Mouse (Mus musculus) spleen, adult 2 months (tissue): ENCODE results near the gene 2310057N15Rik. TPM values are rescaled to one million over a fixed set of nuclear protein-coding genes. Genes with fewer than 3 reads are reported as not detected.
"Not testable (repeated sequence)": the region's sequence is repeated elsewhere in the genome, so short reads cannot be mapped to it uniquely, and the experiment has no call there.

Experiments used
- DNase-seq, 2 experiments: peaks; one replicate each; pipeline versions ENCODE4 v3.0.0 to v3.0.0-alpha.2; 2012 to 2021; ENCODE audit warnings: low spot score in 2 of 2, low read depth in 1 of 2
- H3K27ac ChIP-seq: fragments of 200-500 bp; 2 replicates; pipeline ENCODE4 v1.5.1; 2012; ENCODE audit warnings: low read length, inconsistent platforms; ENCODE audit not compliant: insufficient read depth
- H3K27me3 ChIP-seq: fragments of 200-500 bp; 2 replicates; pipeline ENCODE4 v1.6.1; 2012; ENCODE audit warnings: mild to moderate bottlenecking, moderate library complexity, low read length, inconsistent platforms; ENCODE audit not compliant: control insufficient read depth, insufficient read depth
- H3K36me3 ChIP-seq: fragments of 200-500 bp; 2 replicates; pipeline ENCODE4 v1.6.1; 2012; ENCODE audit warnings: mild to moderate bottlenecking, low read length, inconsistent platforms; ENCODE audit not compliant: control insufficient read depth, insufficient read depth
- H3K4me1 ChIP-seq: fragments of 200-500 bp; 2 replicates; pipeline ENCODE4 v1.6.1; 2011; ENCODE audit warnings: inconsistent platforms; ENCODE audit not compliant: control insufficient read depth, insufficient read depth, insufficient read length
- H3K4me3 ChIP-seq: fragments of 200-500 bp; 2 replicates; pipeline ENCODE4 v1.5.1; 2011; ENCODE audit warnings: mild to moderate bottlenecking, inconsistent platforms; ENCODE audit not compliant: insufficient read depth, insufficient read length; ENCODE audit errors: extremely low read depth
- CTCF ChIP-seq: fragments of 200-500 bp; IDR thresholded peaks from 2 replicates; pipeline ENCODE4 v1.5.1; 2011; ENCODE audit warnings: mild to moderate bottlenecking, inconsistent platforms; ENCODE audit not compliant: insufficient read depth, insufficient read length, insufficient replicate concordance; ENCODE audit errors: extremely low read depth
- POLR2A ChIP-seq: fragments of 200-500 bp; IDR thresholded peaks from 2 replicates; pipeline ENCODE4 v1.6.1; 2011; ENCODE audit warnings: low read depth, low read length, inconsistent platforms
- WGBS: fragments of 180-500 bp; shearing (Covaris S2); methylation state at CpG from one replicate; pipeline ENCODE4 v1.1.7; 2018; 5-methylcytosine and 5-hydroxymethylcytosine counted together
- polyA plus RNA-seq: library from polyadenylated mRNA; depleted of rRNA; stranded (reverse); fragments of >200 nt; gene quantifications from 2 replicates; pipeline ENCODE4 v1.2.3, GENCODE M21; 2012; rRNA removed

2310057N15Rik gene
- polyA plus RNA-seq = not detected in 2 replicates

GRCm38 (mm10) chr16:88774106-88774505 lies at the start of gene 2310057N15Rik:
TSS of gene 2310057N15Rik (minus strand) at chr16:88774206.
- 82% methylated on average over 2 of the region's 2 CpGs for WGBS
- no peaks in the 10 kb centered on the region for H3K36me3 ChIP-seq
- no peak for DNase-seq
- TF ChIP-seq POLR2A = no peak
- no peak for TF ChIP-seq CTCF
- no peaks in the 10 kb centered on the region for H3K4me1 ChIP-seq
- H3K4me3 ChIP-seq = no peak within 1 kb of the TSS
- H3K27ac ChIP-seq = no peak within 1 kb of the TSS
- H3K27me3 ChIP-seq = no peaks in the 10 kb centered on the region

GRCm38 (mm10) chr16:88823736-88824135 lies 49.7 kb upstream of the 2310057N15Rik start:
- DNase-seq = no peak

GRCm38 (mm10) chr16:88820066-88820465 lies 46.1 kb upstream of the 2310057N15Rik start, which contains the start of gene Krtap15:
TSS of gene Krtap15 (plus strand) at chr16:88820215.
- WGBS = 65% methylated on average over 3 of the region's 3 CpGs
- TF ChIP-seq POLR2A (no peak), CTCF (no peak)
- H3K4me3 ChIP-seq = no peak within 1 kb of the TSS

More at GRCm38 (mm10) chr16:88823736-88824135, 49.7 kb upstream of the 2310057N15Rik start:
- TF ChIP-seq CTCF (no peak), POLR2A (no peak)
- Histone ChIP-seq H3K27ac (no peak overlapping the region), H3K4me3 (no peak overlapping the region), H3K27me3 (no peaks in the 10 kb centered on the region), H3K36me3 (no peaks in the 10 kb centered on the region), H3K4me1 (no peaks in the 10 kb centered on the region)
- WGBS = 87% methylated on average over 3 of the region's 3 CpGs

DNA sequence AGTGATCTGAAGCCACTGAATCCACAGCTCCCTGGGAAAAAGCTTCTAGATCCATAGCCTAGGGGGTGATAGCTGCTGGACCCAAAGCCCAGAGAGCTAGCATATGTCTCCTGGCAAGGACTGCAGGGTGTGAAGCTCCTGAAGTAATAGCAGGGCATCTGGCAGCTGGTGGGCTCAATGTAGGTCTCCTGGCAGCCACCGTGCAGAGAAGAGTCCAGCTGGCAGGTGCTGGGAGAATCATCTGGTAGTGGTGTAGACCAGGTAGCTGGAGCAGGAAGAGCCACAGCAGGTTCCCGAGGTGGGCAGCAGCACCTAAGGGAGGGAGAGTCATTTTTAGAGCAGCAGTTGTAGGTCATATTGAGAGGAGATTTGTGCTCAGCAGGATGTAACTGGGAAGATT lies 37.8 kb upstream of the 2310057N15Rik start, which contains the start of gene Gm20741:
Gene Gm20741, minus strand, starts transcription at position 394 of the 400 bp plus-strand sequence.
- DNase-seq = no peak
- TF ChIP-seq POLR2A = no peak
- no peak for TF ChIP-seq CTCF
- Histone ChIP-seq H3K36me3 (no peaks in the 10 kb centered on the region), H3K27me3 (no peaks in the 10 kb centered on the region), H3K4me1 (no peaks in the 10 kb centered on the region), H3K4me3 (no peak within 1 kb of the TSS), H3K27ac (no peak within 1 kb of the TSS)
- 76% methylated on average over 2 of the region's 2 CpGs for WGBS

More at GRCm38 (mm10) chr16:88820066-88820465, 46.1 kb upstream of the 2310057N15Rik start, which contains the start of gene Krtap15:
- Histone ChIP-seq H3K27ac (no peak within 1 kb of the TSS), H3K27me3 (no peaks in the 10 kb centered on the region), H3K4me1 (no peaks in the 10 kb centered on the region), H3K36me3 (no peaks in the 10 kb centered on the region)
- no peak for DNase-seq

DNA sequence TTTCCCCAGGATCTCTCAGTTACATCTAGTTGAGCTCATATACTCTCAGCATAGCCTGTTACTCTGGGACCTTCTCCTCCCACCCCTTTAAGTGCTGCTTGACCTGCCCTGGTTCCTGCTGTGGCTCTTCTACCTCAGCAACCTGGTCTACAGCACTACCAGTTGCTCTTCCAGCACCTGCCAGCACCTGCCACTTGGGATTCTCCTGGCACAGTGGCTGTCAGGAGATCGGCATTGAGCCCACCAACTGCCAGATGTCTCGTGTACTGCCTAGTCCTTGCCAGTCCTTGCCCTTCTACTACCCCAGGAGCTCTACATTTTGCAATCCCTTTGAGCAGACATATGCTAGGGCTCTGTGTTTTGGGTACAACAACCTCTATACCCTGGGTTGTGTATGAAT lies 12.8 kb upstream of the 2310057N15Rik start:
- WGBS = 75% methylated on average over 2 of the region's 2 CpGs
- H3K27ac ChIP-seq = no peak overlapping the region
- no peaks in the 10 kb centered on the region for H3K36me3 ChIP-seq
- TF ChIP-seq CTCF (no peak), POLR2A (no peak)
- H3K27me3 ChIP-seq = no peaks in the 10 kb centered on the region
- H3K4me1 ChIP-seq = no peaks in the 10 kb centered on the region
- H3K4me3 ChIP-seq = no peak overlapping the region
- DNase-seq = no peak

GRCm38 (mm10) chr16:88777596-88777995 lies 3.6 kb upstream of the 2310057N15Rik start, which contains the start of gene Gm5965:
TSS of gene Gm5965 (plus strand) at chr16:88777896.
- H3K4me1 ChIP-seq = no peaks in the 10 kb centered on the region
- no peak within 1 kb of the TSS for H3K27ac ChIP-seq
- no peak for TF ChIP-seq POLR2A
- TF ChIP-seq CTCF = no peak
- DNase-seq = no peak
- H3K4me3 ChIP-seq = no peak within 1 kb of the TSS
- no peaks in the 10 kb centered on the region for H3K36me3 ChIP-seq
- no peaks in the 10 kb centered on the region for H3K27me3 ChIP-seq
- WGBS = 86% methylated on average over 6 of the region's 6 CpGs

- not testable (repeated sequence) for DNase-seq, H3K27ac ChIP-seq, H3K4me3 ChIP-seq, H3K27me3 ChIP-seq, H3K36me3 ChIP-seq, H3K4me1 ChIP-seq
- WGBS = 92% methylated on average over 3 of the region's 3 CpGs
These were observed 15.5 kb downstream of the 2310057N15Rik start, which contains the start of gene 2310034C09Rik for GRCm38 (mm10) chr16:88758547-88758946. TSS of gene 2310034C09Rik (plus strand) at chr16:88758847.

DNA sequence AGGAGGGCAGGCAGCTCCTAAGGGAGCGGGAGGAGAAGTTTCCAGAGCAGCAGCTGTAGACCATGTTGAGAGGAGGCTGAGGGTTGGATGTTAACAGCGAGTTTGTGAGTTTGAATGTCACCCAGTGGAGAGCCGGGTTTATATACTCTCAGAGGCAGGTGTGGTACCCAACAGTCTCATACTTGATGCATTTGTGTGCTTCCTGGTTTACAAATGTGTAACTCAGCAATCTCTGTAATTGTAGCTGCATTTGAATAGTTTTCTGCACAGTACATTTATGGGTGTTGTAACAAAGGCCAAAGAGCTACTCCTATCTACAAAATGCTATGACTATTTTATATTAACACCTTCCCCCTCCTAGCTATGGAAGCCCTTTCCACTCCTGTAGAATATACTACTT lies 22.5 kb downstream of the 2310057N15Rik start, which contains the start of gene Krtap13:
Gene Krtap13, minus strand, starts transcription at position 101 of the 400 bp plus-strand sequence.
- not testable (repeated sequence) for H3K27me3 ChIP-seq, DNase-seq, H3K4me1 ChIP-seq, H3K36me3 ChIP-seq, H3K4me3 ChIP-seq, H3K27ac ChIP-seq
- 84% methylated on average over 3 of the region's 3 CpGs for WGBS
